Mouse (Mus musculus) embryonic fibroblast, embryonic 13.5 days (primary cell): ENCODE data around the gene Gsta2.
"Not testable (repeated sequence)": the region's sequence is repeated elsewhere in the genome, so short reads cannot be mapped to it uniquely, and the experiment has no call there.

Experiments
- CTCF ChIP-seq: IDR thresholded peaks from 2 replicates; pipeline ENCODE4 v1.5.1; 2011; ENCODE audit warnings: mild to moderate bottlenecking, control low read depth, low read length, moderate library complexity, borderline replicate concordance; ENCODE audit not compliant: insufficient read depth
- POLR2A ChIP-seq: IDR thresholded peaks from 2 replicates; pipeline ENCODE4 v1.6.1; 2011; ENCODE audit warnings: low read depth, mild to moderate bottlenecking, control low read depth, low read length, moderate library complexity

DNA sequence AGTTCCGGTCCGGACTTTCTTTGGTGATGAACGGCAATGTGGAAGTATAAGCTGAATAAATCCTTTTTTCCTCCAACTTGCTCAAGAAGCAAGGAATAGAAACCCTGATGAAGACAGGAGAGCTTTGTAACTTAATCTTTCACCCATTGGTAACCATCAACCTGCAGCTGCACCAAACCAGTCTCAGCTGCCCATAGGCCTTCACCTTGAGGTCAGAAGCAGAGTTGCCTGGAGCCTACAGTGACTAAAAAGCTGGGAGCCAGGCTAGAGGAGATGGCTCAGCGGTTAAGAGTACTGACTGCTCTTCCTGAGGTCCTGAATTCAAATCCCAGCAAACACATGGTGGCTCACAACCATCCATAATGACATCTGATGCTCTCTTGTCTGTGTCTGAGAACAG is 13.1 kb downstream of the Gsta2 start:
- TF ChIP-seq CTCF, POLR2A: not testable (repeated sequence)
